Mouse (Mus musculus): ENCODE measurements around the gene Pik3r5. TPM values are rescaled to one million over a fixed set of nuclear protein-coding genes. Genes with fewer than 3 reads are reported as not detected.

Gene Pik3r5
- 0.75 and 1.5 TPM in 2 replicates for polyA plus RNA-seq (2012; ENCODE audit: insufficient read depth, insufficient read length, missing spikeins)

DNA sequence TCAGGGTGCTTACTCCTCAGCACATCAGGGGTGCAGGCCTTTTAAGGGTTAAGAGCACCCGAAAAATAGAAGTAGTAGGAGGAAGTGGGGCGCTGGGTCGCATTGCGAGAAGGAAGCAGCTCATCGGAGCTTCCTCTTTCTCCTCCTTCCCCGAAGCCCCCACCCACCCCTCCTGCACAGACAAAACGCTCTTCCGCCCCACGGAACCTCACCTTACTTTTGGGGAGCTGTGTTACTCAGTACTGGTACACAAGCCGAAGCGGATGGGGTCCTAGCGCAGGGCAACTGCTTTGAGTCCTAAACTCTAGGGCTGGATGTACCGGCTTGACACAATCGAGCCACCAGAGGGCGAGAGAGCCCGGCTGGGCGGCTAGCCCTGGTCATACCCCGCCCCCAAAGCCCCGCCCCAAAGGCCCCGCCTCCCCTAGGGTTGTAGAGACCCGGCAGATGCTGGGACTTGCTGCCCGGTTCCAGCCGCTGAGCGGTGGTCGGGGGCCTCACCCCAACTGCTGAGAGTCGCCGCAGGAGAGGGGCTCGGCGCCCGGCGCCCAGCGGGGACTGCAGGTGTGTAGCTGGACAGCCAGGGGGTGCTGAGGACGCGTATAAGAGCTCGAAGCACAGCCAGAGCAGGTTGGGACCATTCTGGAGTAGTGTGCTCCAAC, at the start of gene Pik3r5:
Pik3r5 (plus strand) TSS at position 423 of the 662 bp plus-strand sequence.
- Histone ChIP-seq H3K4me3 (ENCODE audit: insufficient read depth, low read depth, low read length) (peak within 1 kb of the TSS; percentile 90), H3K4me1 (ENCODE audit: control insufficient read depth, insufficient read depth, insufficient read length, low read length) (peaks cover 2% of the 10 kb centered on the region; the same call in 1 of the 2 replicates), H3K27ac (replicated peaks; ENCODE audit: low read depth, low read length) (peak within 1 kb of the TSS; percentile 89)

DNA sequence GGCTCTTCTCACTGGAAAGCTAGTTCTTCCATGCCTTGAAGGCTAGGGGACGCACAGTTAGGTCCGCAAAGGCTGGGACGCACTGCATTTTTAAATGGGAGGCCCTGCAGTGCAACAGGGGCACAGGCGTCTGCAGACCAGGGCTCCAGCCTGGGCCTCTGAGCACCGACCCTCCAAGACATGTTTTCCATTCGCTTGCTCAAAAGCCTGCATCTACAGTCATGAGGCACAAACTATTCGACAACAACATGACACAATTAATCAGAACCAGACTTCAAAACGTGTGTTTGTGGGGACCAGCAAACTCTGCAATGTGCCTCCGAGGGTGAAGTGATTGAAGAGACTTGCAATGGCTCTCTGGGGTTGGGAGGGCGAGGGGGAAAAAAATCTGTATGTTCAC, 48.4 kb upstream of the Pik3r5 start:
- Histone ChIP-seq H3K27ac (replicated peaks; ENCODE audit: low read depth, low read length) (no peak overlapping the region), H3K4me1 (ENCODE audit: control insufficient read depth, insufficient read depth, insufficient read length, low read length) (peaks cover 6% of the 10 kb centered on the region; the same call in 1 of the 2 replicates), H3K4me3 (ENCODE audit: insufficient read depth, low read depth, low read length) (no peak overlapping the region)

DNA sequence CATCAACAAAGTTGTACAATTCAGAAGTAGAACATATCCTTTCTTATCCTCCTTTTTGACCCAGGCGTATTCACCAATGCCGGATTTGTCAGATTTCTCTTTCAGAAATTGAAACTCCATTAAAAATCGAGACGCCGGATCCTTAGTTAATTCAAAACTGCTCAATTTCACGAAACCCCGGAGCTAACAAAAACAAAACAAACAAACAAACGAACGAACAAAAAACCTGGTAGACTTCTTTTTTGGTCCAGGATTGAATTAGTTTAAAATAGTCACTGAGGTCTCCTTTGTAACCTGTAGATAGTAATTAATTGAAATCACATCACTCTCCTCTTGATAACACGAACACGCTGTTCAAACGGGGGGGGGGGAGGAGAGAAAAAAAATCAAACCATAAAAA, 47.8 kb upstream of the Pik3r5 start:
- Histone ChIP-seq H3K27ac (replicated peaks; ENCODE audit: low read depth, low read length) (no peak overlapping the region), H3K4me1 (ENCODE audit: control insufficient read depth, insufficient read depth, insufficient read length, low read length) (peaks cover 6% of the 10 kb centered on the region; the same call in 1 of the 2 replicates), H3K4me3 (ENCODE audit: insufficient read depth, low read depth, low read length) (peak overlapping the region; percentile 83)

DNA sequence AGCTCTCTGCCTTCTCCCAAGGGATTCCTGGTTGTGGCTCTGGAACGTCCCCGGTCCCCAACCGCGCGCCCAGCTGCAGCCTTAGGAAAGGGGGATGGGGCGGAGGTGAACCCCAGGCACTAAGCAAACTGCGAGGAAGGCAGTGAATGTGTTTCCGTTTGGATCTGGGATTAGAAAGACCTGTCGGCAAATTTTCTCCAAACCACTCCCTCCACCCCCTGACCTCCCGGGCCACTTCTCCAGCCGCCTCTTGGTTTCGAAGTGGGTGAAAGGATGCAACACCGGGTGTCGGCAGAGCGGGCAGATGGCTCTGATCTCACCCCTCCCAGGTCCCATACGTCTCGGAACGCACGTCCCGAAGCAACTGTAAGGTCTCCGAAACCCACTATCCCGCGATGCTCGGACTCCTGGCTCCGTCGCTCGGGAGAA, 47.3 kb upstream of the Pik3r5 start:
- peaks cover 6% of the 10 kb centered on the region; the same call in 1 of the 2 replicates for H3K4me1 ChIP-seq (ENCODE audit: control insufficient read depth, insufficient read depth, insufficient read length, low read length)
- peak overlapping the region; percentile 83 for H3K4me3 ChIP-seq (ENCODE audit: insufficient read depth, low read depth, low read length)
- no peak overlapping the region for H3K27ac ChIP-seq (replicated peaks; ENCODE audit: low read depth, low read length)

DNA sequence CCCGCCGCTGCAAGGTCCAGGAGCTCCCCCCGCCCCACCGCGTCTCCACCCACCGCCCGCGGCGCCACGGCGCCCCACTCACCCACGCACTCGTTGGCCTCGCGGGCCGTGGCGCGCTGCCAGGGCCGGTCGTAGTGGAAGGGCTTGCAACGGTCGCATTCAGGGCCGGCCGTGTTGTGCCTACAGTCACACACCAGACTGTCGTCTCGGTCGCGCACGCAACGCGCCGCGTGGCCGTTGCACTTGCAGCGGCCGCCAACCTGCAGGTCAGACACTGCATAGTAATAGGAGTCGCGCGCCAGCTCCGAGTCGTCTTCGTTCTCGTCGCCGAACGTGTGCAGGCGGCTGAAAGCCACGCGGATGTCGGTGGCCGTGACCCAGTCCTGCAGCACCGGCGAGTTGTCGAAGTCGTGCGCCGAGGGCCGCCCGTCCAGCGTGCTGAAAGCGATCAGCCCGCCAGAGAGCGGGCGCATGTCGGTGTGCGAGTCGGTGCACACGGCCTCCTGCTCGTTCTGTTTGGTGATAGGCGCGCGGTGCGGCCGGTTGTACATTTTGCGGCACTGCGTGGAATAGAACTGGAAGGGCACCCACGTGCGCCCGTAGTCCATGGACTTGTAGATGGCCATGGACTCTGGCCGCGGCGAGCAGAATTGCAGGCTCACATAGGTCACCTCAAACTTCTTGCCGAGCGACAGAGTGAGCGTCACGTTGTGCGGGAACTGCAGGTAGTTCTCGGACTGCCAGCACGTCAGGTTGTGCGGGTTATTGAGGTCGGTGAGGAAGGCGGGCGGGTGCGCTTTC, 46.7 kb upstream of the Pik3r5 start:
- Histone ChIP-seq H3K4me1 (ENCODE audit: control insufficient read depth, insufficient read depth, insufficient read length, low read length) (peaks cover 6% of the 10 kb centered on the region; the same call in 1 of the 2 replicates), H3K4me3 (ENCODE audit: insufficient read depth, low read depth, low read length) (peak overlapping the region; percentile 83), H3K27ac (replicated peaks; ENCODE audit: low read depth, low read length) (no peak overlapping the region)

DNA sequence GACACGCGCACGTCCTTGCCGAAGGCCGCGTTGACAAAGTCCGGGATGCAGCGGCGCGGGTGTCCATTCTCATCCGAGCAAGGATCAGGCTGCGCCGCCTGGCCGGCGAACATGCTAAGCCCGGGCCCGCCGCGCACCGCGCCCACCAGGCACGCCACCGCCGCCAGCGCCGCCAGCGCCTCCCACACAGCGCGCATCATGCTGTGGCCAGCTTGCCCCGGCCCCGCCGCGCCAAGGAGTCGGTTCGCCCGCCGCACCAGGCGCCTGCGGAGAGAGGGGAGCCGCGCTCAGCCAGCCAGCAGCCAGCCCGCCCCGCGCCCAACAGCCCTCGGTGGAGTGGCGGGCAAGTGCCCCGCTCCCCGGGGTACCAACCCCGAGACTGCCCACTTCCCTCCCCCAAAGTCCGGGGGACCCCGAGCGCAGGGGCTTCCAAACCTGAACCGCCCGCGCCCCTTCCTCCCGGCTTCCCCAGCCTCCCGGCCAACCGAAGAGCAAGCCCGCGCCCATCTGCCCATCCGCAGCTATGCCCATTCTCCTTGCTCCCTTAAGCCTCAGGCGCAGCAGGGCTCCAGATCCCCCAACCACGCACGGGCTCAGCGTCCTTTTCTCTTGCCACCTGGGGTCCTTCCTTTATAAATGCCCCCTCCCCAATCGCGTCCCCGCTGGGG, 45.9 kb upstream of the Pik3r5 start:
- Histone ChIP-seq H3K4me3 (ENCODE audit: insufficient read depth, low read depth, low read length) (peak overlapping the region; percentile 83), H3K4me1 (ENCODE audit: control insufficient read depth, insufficient read depth, insufficient read length, low read length) (peaks cover 10% of the 10 kb centered on the region), H3K27ac (replicated peaks; ENCODE audit: low read depth, low read length) (no peak overlapping the region)

DNA sequence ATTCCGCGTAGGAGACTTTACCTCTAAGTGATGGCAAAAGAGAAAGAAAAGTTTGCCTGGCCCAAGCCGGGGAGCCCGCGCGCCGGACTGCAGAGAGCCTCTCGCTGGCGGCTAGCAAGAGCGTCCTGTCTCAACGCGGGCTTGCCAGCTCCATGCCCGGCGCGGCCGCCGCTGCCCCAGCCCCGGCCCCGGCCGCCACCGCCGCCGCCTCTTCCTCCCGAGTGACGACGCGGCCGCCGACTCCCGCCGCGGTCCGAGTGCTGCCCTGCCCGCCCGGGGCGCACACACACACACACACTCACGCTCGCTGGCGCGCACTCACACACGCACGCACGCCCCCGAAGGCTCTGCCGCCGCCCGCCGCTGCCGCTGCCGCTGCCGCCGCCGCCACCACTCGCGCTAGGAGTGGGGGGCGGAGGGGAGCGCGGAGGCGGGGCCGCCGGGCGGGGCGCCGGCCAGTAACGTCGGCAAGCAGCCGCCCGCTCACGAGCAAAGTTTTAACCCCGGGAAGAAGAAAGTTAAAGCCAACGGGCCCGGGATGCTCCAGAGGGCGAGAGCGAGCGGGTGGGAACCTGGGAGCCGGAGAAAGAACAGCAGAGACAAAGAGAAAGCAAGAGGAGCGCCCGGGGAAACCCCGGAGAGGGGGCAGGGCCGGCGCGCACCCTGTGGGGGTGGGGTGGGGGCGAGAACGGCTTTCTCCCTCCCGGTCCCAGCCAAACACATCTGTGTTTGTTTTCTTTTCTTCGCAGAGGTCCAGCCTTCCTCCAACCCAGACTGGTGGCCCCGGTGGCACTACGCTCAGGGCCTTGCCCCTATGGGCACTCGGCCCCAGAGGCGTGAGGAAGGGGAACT, 45.1 kb upstream of the Pik3r5 start:
- 0 out of 2 replicates have a peak overlapping the region, but pooled peaks have one; percentile 23 for H3K27ac ChIP-seq (replicated peaks; ENCODE audit: low read depth, low read length)

DNA sequence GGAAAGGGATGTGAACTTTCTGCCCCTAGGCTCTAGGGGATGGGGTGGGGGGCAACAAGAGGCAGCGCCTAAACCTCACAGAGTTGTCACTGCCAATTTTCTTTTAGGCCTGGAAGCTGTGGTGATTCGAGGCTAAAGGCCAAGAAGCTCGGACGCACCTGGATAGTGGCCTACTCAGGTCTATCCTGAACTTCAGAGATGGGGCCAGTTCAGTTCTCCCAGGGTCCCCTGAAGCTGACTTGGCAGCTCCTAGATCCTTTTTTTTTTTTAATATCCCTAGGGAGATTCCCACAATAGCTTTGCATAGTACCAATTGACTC, 44.5 kb upstream of the Pik3r5 start:
- Histone ChIP-seq H3K27ac (replicated peaks; ENCODE audit: low read depth, low read length) (0 out of 2 replicates have a peak overlapping the region, but pooled peaks have one; percentile 23), H3K4me1 (ENCODE audit: control insufficient read depth, insufficient read depth, insufficient read length, low read length) (peaks cover 10% of the 10 kb centered on the region)

More for the DNA sequence above, 45.1 kb upstream of the Pik3r5 start:
- Histone ChIP-seq H3K4me1 (ENCODE audit: control insufficient read depth, insufficient read depth, insufficient read length, low read length) (peaks cover 10% of the 10 kb centered on the region), H3K4me3 (ENCODE audit: insufficient read depth, low read depth, low read length) (peak overlapping the region; percentile 83)

DNA sequence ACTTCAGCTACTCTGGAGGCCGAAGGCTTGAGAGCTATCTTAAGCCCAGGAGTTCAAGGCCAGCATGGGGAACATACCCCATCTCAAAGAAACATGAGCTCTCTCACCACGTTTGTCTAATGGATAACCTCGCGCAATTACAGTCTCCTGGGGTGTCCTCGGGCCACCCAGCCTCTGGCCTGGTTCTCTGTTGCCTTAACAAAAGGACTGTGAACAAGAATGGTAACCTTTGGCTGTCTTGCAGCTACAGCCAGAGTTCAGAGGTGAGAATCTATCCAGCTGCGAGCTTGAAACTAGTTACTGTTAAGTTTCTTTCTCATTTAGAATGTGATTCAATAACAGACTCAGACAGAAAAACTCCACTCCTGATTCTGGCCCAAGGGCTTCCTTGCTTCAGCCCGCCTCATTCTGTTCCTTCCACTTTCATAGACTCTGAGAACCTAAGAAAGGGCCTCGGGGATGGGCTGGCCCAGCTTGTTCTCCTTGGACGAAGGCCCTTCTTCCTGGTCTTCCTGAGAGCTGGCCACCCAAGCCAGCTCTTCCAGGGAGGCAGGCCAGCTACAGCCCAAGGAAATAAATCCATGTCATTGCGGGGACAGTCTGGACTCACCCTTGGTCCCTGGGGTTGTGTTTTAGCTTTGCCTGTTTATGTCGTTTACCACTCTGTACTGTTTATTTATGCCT, 43.8 kb upstream of the Pik3r5 start:
- Histone ChIP-seq H3K27ac (replicated peaks; ENCODE audit: low read depth, low read length) (no peak overlapping the region; the same call in 1 of the 2 replicates), H3K4me3 (ENCODE audit: insufficient read depth, low read depth, low read length) (no peak overlapping the region), H3K4me1 (ENCODE audit: control insufficient read depth, insufficient read depth, insufficient read length, low read length) (peaks cover 10% of the 10 kb centered on the region)

More for the DNA sequence above, 44.5 kb upstream of the Pik3r5 start:
- peak overlapping the region; percentile 83 for H3K4me3 ChIP-seq (ENCODE audit: insufficient read depth, low read depth, low read length)

DNA sequence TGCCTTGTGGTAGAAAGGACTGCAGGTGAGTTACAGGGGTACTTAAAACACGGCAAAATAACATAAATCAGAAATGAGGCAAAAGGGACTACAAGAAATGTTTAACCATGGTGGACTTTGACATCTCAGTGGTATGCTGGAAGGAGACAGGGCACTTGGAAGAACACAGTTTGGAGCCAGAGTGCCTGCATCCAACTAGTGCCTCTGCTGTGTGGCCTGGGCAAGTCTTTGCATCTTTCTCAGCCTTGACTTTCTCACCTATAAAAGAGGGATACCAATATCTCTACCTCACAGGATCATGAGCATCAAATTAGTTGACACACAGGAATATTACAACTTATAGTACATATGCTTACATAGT, 43.3 kb upstream of the Pik3r5 start:
- H3K27ac ChIP-seq (replicated peaks; ENCODE audit: low read depth, low read length), result no peak overlapping the region
- H3K4me3 ChIP-seq (ENCODE audit: insufficient read depth, low read depth, low read length), result no peak overlapping the region
- peaks cover 10% of the 10 kb centered on the region for H3K4me1 ChIP-seq (ENCODE audit: control insufficient read depth, insufficient read depth, insufficient read length, low read length)

DNA sequence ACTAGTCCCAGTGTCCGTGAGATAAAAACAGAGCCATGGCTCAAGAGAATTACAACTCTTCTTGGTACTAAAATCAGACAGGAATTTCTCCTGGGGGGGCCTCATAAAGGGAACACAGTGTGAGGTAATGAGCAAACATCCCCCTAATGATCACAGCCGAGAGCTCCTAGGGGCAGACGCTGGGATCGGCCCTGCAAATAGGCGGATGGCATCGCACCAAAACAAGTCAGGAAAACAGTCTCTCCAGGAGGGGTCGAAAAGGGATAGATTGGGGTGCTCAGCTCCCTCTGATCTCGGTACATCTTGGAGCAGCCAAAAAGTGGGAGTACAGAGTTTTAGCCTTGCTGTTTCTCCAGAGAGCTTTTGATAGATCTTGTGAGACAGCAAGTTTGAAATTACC, 42.3 kb upstream of the Pik3r5 start:
- Histone ChIP-seq H3K27ac (replicated peaks; ENCODE audit: low read depth, low read length) (no peak overlapping the region), H3K4me3 (ENCODE audit: insufficient read depth, low read depth, low read length) (no peak overlapping the region), H3K4me1 (ENCODE audit: control insufficient read depth, insufficient read depth, insufficient read length, low read length) (peaks cover 10% of the 10 kb centered on the region)

DNA sequence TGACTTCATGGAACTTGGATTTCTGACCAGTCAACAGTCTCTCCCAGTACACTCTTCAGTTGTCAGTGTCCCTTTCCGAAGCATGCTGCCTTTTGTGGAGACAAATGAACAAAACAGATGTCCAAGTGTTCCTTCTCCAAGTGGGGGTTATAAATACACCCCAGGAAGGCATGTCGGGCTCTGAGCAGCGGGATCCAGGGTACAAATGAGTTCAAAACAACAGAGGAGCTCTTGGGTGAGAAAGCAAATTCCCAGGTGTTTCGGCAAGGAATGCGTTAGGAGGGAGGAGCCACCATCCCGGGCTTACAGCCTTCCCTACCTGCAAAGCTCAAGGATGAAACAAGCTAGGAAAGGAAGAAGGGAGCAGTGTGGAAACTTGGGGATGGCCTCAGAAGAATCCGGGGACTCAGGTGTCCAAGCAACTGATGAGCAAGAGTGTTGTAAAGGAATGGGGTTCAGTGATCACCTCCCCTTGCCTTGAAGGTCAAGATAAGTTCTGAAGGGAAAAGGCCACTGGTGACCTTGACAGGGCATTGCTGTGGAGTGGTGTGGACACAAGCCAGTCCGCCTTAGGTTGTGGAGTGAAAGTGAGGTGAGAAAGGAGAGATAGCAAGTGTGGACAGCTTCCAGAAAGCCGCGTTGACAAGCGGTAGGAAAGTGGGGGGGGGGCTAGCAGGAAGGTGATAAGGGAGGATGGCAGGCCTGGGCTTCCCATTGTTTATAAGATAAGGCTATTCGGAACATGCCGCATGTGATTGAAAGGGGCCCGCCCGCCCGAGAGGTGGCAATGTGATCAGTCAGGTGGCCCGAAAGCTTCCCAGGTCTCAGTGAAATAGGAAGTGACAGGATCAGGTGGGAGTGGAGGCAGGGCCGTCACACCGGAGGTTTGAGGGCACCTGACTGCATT, 41.3 kb upstream of the Pik3r5 start:
- Histone ChIP-seq H3K4me3 (ENCODE audit: insufficient read depth, low read depth, low read length) (no peak overlapping the region), H3K27ac (replicated peaks; ENCODE audit: low read depth, low read length) (no peak overlapping the region)

DNA sequence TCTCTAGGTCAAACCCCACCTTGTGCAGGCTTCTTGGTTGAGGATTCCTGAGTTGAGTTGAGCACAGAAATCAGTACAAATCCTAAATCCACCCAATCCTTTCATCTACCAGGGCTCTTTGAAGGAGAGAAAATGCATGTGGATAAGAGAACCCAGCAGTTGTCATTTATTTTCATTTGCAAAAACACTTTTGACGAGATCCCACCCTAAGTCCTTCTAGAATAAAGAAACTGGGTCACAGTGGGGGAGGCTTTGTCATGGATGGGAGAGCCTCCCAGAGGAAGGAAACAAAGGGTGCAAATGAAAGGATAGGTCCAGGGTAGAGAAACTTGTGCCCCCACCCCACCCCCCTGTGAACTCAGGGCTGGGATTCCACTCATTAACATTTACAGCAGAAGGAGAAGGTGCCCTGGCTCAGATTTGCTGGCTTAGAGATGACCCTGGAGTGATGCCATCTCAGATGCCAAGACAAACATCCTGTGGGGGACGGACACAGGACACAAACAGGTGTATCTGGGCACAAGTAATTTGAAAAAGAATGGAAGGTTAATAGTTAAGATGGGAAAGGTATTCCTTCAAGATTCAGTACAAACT, 37.9 kb upstream of the Pik3r5 start:
- no peak overlapping the region for H3K27ac ChIP-seq (replicated peaks; ENCODE audit: low read depth, low read length)

More for the DNA sequence above, 41.3 kb upstream of the Pik3r5 start:
- H3K4me1 ChIP-seq (ENCODE audit: control insufficient read depth, insufficient read depth, insufficient read length, low read length), result peaks cover 4% of the 10 kb centered on the region; the same call in 1 of the 2 replicates

More for the DNA sequence above, 37.9 kb upstream of the Pik3r5 start:
- H3K4me3 ChIP-seq (ENCODE audit: insufficient read depth, low read depth, low read length), result no peak overlapping the region
- H3K4me1 ChIP-seq (ENCODE audit: control insufficient read depth, insufficient read depth, insufficient read length, low read length), result peaks cover 4% of the 10 kb centered on the region; the same call in 1 of the 2 replicates
